8 mouse cellular contexts compared by ENCODE assay signal in genomic region chr3:115711924-115712807, GRCm38 (mm10). TPM values are rescaled to one million over a fixed set of nuclear protein-coding genes. Genes with fewer than 3 reads are reported as not detected.
DNase-seq lines count a peak whose midpoint lies in the region; ATAC-seq lines count a peak whose summit lies in the region.

No protein-coding gene starts in this region.

- ATAC-seq in heart, embryonic 11.5 days (replicated peaks; ENCODE audit: insufficient number of reproducible peaks, low FRiP score, low TSS enrichment): no peak
- ATAC-seq in activated CD4-positive, CD25-positive, alpha-beta regulatory T cell, adult 4 months: peak; percentile 47
- ATAC-seq in heart, embryonic 16.5 days (replicated peaks; ENCODE audit: extremely low read depth, insufficient read depth, low FRiP score): no peak
- no peak for ATAC-seq in midbrain, embryonic 11.5 days (ENCODE audit: low FRiP score)

- H3K9ac ChIP-seq in heart, embryonic 11.5 days (ENCODE audit: low read depth, low read length): peak overlapping the region; percentile 88
- peak overlapping the region; percentile 93 for H3K9ac ChIP-seq in heart, embryonic 16.5 days (ENCODE audit: low read length)
- H3K9ac ChIP-seq in midbrain, embryonic 11.5 days (ENCODE audit: low read length): no peak overlapping the region

- intact Hi-C loops in heart, postnatal 25 days (cut with DNase I): loop anchor here (2.0 to 5.0 kb wide), 5 partner anchors 50 to 265 kb away; no protein-coding TSS in a partner anchor

- no peaks in the 10 kb centered on the region for H3K27me3 ChIP-seq in heart, embryonic 11.5 days (ENCODE audit: control insufficient read depth, insufficient read depth, low read length)
- no peaks in the 10 kb centered on the region for H3K27me3 ChIP-seq in heart, embryonic 16.5 days (ENCODE audit: control insufficient read depth, insufficient read depth, low read length)
- no peaks in the 10 kb centered on the region; the same call in 1 of the 2 replicates for H3K27me3 ChIP-seq in midbrain, embryonic 11.5 days (ENCODE audit: control insufficient read depth, insufficient read depth, low read length)

- H3K36me3 ChIP-seq in heart, embryonic 11.5 days (ENCODE audit: control insufficient read depth, insufficient read depth, low read length): peaks cover 8% of the 10 kb centered on the region
- H3K36me3 ChIP-seq in heart, embryonic 16.5 days (ENCODE audit: control insufficient read depth, insufficient read depth): peaks cover 22% of the 10 kb centered on the region
- H3K36me3 ChIP-seq in midbrain, embryonic 11.5 days (ENCODE audit: control insufficient read depth, insufficient read depth, low read length): no peaks in the 10 kb centered on the region

- H3K4me1 ChIP-seq in heart, embryonic 11.5 days (ENCODE audit: control insufficient read depth, insufficient read depth, low read length): peaks cover 29% of the 10 kb centered on the region
- H3K4me1 ChIP-seq in heart, embryonic 16.5 days (ENCODE audit: control insufficient read depth, insufficient read depth, low read length): peaks cover 45% of the 10 kb centered on the region
- no peaks in the 10 kb centered on the region; the same call in 1 of the 2 replicates for H3K4me1 ChIP-seq in midbrain, embryonic 11.5 days (ENCODE audit: control insufficient read depth, insufficient read depth, low read length)

- peak overlapping the region; percentile 57 for H3K4me3 ChIP-seq in heart, embryonic 11.5 days (ENCODE audit: low read depth, low read length)
- H3K4me3 ChIP-seq in heart, embryonic 16.5 days (ENCODE audit: low read length): peak overlapping the region; percentile 85
- H3K4me3 ChIP-seq in midbrain, embryonic 11.5 days (ENCODE audit: low read depth, low read length): no peak overlapping the region

- DNase-seq in heart, postnatal 25 days (ENCODE audit: low spot score): no peak
- DNase-seq in midbrain, embryonic 11.5 days (ENCODE audit: low spot score, missing footprints): no peak
- DNase-seq in frontal cortex, postnatal 10 days (ENCODE audit: low spot score in 2 of 2): no peak
- no peak for DNase-seq in spleen, postnatal 14 days (ENCODE audit: low spot score in 2 of 2)
- DNase-seq in spleen, adult 12 weeks (ENCODE audit: low spot score): no peak

- H3K9me3 ChIP-seq in heart, embryonic 11.5 days (replicated peaks; ENCODE audit: control insufficient read depth, low read length): no peaks in the 10 kb centered on the region
- H3K9me3 ChIP-seq in heart, embryonic 16.5 days (replicated peaks; ENCODE audit: control insufficient read depth, low read length): no peaks in the 10 kb centered on the region
- H3K9me3 ChIP-seq in midbrain, embryonic 11.5 days (ENCODE audit: control insufficient read depth, low read length): no peaks in the 10 kb centered on the region

- peak overlapping the region; percentile 73 for H3K4me2 ChIP-seq in heart, embryonic 11.5 days
- H3K4me2 ChIP-seq in heart, embryonic 16.5 days (ENCODE audit: low read depth, low read length): peak overlapping the region; percentile 80
- peak overlapping the region; percentile 15; the same call in 1 of the 2 replicates for H3K4me2 ChIP-seq in midbrain, embryonic 11.5 days

- 83% methylated on average over 27 of the region's 27 CpGs for WGBS in heart, embryonic 11.5 days (ENCODE audit: insufficient replicate concordance)
- WGBS in heart, embryonic 16.5 days: 75% methylated on average over 27 of the region's 27 CpGs
- 88% methylated on average over 27 of the region's 27 CpGs for WGBS in midbrain, embryonic 11.5 days

- peak overlapping the region; percentile 95 for H3K27ac ChIP-seq in heart, embryonic 11.5 days (ENCODE audit: low read depth, low read length)
- H3K27ac ChIP-seq in heart, embryonic 16.5 days (ENCODE audit: low read length): peak overlapping the region; percentile 53
- no peak overlapping the region for H3K27ac ChIP-seq in midbrain, embryonic 11.5 days (ENCODE audit: low read depth, low read length)

RNA-seq across cellular contexts. Expression of gene S1pr1, which starts 2.7 kb away (rescaled TPM):
- 62.8 and 74.4 TPM in 2 replicates for polyA plus RNA-seq in heart, embryonic 11.5 days (2014; fragmentation: Nextera tagmentation; extraction: Ambion mirVana)
- 10 to 100 TPM; 50.5 to 51.0 TPM for total RNA-seq in heart, postnatal 25 days (2021)
- 100 to 1,000 TPM; 192 to 215 TPM for polyA plus RNA-seq in activated CD4-positive, CD25-positive, alpha-beta regulatory T cell, adult 4 months (2017; shearing (Covaris generic))
- polyA plus RNA-seq in heart, embryonic 16.5 days (2015; fragmentation: Nextera tagmentation; extraction: Ambion mirVana): 88.9 and 92.1 TPM in 2 replicates
- polyA plus RNA-seq in midbrain, embryonic 11.5 days (2014; fragmentation: Nextera tagmentation; extraction: Ambion mirVana): 16.6 and 17.9 TPM in 2 replicates

Comparison
In these comparisons a context has a peak if more than half of its experiments do, and no peak if none do; other contexts are left out.
1. H3K4me2 ChIP-seq: peak in every context shown above with its lines; median percentile 80 in heart, embryonic 16.5 days; 73 in heart, embryonic 11.5 days; 15 in midbrain, embryonic 11.5 days.